Mouse (Mus musculus) midbrain, embryonic 10.5 days (tissue): ENCODE measurements around the gene Shc4. TPM values are rescaled to one million over a fixed set of nuclear protein-coding genes. Genes with fewer than 3 reads are reported as not detected.

ENCODE experiments used
- DNase-seq: peaks from one replicate; pipeline ENCODE4 v3.0.0-alpha.2; 2017; ENCODE audit warnings: low spot score
- H3K27ac ChIP-seq: fragments of 300-500 bp; sonication (generic); replicated peaks from 2 replicates; pipeline ENCODE4 v1.5.1; 2016; ENCODE audit warnings: mild to moderate bottlenecking
- H3K27me3 ChIP-seq: fragments of 300-500 bp; sonication (generic); 2 replicates; pipeline ENCODE4 v1.6.1; 2016; ENCODE audit warnings: low read depth, mild to moderate bottlenecking; ENCODE audit not compliant: poor library complexity, severe bottlenecking
- H3K36me3 ChIP-seq: fragments of 300-500 bp; sonication (generic); 2 replicates; pipeline ENCODE4 v1.6.1; 2016; ENCODE audit warnings: mild to moderate bottlenecking, moderate library complexity
- H3K4me1 ChIP-seq: fragments of 300-500 bp; sonication (generic); 2 replicates; pipeline ENCODE4 v1.6.1; 2016
- H3K4me3 ChIP-seq: fragments of 300-500 bp; sonication (generic); 2 replicates; pipeline ENCODE4 v1.5.1; 2016; ENCODE audit warnings: mild to moderate bottlenecking, moderate library complexity
- H3K9me3 ChIP-seq: fragments of 300-500 bp; sonication (generic); replicated peaks from 2 replicates; pipeline ENCODE4 v1.6.1; 2016; ENCODE audit warnings: mild to moderate bottlenecking
- WGBS: fragments of 180-500 bp; shearing (Covaris S2); methylation state at CpG from one replicate; pipeline ENCODE4 v1.1.7; 2016; 5-methylcytosine and 5-hydroxymethylcytosine counted together
- polyA plus RNA-seq: library from polyadenylated mRNA; unstranded; fragments of >200 nt; fragmentation: Nextera tagmentation; extraction: Ambion mirVana; gene quantifications from 2 replicates; pipeline ENCODE4 v1.2.1, GENCODE M21; 2016

Gene Shc4
- polyA plus RNA-seq, 1 experiment from 2014 or later = 1.3 TPM

DNA sequence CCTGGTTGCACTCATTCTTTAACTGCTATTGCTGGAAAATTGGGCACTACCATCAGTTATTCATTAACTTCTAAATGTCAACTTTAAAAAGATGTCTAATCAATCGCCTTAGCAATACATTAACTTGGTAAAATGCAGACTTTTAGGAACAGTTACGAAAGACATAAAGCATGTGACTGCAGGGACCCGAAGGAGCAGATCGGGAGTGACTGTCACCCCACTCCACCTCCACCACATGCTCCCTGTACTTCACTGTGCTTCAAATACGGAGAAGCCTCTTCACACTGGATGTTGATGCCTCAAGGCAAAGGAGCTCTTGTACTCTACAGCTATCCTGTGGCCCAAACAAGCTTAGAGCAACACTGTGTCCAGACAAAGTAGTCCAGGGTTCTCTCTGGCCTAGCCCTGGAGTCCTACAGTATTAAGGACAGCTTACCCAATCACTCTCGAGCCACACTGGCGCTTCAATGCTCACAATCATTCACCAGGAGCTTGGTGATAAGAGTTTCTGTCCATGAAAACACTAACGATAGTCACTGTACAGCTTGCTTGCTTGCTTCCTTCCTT lies 108.0 kb downstream of the Shc4 start:
- Histone ChIP-seq H3K4me1 (peaks cover 7% of the 10 kb centered on the region), H3K27ac (no peak overlapping the region), H3K27me3 (no peaks in the 10 kb centered on the region), H3K9me3 (no peaks in the 10 kb centered on the region), H3K36me3 (peaks cover 93% of the 10 kb centered on the region), H3K4me3 (no peak overlapping the region)
- DNase-seq = no peak
- whole genome bisulfite sequencing = 96% methylated on average over 8 of the region's 8 CpGs

GRCm38 (mm10) chr2:125615440-125615839 lies 108.5 kb downstream of the Shc4 start:
- H3K9me3 ChIP-seq = no peaks in the 10 kb centered on the region
- peaks cover 95% of the 10 kb centered on the region for H3K36me3 ChIP-seq
- peaks cover 4% of the 10 kb centered on the region for H3K4me1 ChIP-seq
- no peak overlapping the region for H3K4me3 ChIP-seq
- H3K27me3 ChIP-seq = no peaks in the 10 kb centered on the region
- WGBS = 95% methylated on average over 7 of the region's 7 CpGs
- no peak overlapping the region for H3K27ac ChIP-seq
- no peak for DNase-seq

DNA sequence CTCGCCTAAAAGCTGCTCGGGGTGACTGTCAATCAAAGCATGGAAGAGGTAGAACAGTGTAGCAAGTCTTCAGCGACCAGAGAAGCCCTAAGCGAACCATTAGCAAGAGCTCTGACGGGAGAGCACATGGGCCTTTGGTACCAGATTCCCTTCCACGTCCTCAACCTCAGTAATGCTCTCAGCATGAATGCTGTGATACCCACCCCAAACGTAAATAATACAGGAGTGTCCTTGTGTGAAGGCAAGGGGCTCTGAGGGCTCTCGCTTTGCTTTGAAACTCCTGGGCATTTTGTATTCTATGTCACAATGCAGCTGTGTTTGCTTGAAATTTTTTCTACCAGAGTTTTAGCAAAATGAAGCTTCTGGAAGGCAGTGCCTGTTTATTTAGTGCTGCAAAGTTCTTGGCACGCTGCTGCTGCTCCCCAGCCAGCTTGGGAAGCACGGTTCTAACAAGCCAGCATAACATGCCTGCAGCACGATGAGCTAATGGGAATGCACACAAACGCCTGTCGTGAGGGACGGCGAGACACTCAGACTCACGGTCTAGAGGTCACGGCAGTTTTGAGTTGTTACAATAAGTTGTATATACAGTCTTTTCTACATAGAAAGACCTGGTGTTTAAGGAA lies 117.6 kb downstream of the Shc4 start:
- H3K36me3 ChIP-seq = peaks cover 97% of the 10 kb centered on the region
- no peak overlapping the region for H3K4me3 ChIP-seq
- no peaks in the 10 kb centered on the region for H3K9me3 ChIP-seq
- WGBS = 86% methylated on average over 17 of the region's 17 CpGs
- no peak for DNase-seq
- no peaks in the 10 kb centered on the region for H3K27me3 ChIP-seq
- no peak overlapping the region for H3K27ac ChIP-seq
- no peaks in the 10 kb centered on the region for H3K4me1 ChIP-seq

DNA sequence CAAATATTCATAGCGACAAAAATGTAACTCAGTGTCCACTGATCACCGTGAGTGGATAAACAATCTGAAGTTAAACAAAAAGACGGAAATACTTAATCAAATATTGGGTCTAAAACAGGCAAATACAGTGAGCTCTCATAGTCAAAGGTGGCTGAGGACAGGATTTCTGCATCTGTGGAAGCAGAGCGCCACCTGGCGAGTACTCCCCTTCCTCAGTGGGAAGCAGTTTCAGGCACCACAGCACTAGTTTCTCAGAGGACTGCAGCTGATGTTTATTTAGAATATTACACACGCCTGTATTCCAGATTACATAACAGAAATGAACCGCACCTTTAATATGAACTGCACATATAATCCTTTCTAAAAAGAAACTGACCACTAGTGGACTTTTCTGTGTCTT lies 119.3 kb downstream of the Shc4 start:
- Histone ChIP-seq H3K4me3 (no peak overlapping the region), H3K4me1 (no peaks in the 10 kb centered on the region), H3K27me3 (no peaks in the 10 kb centered on the region), H3K36me3 (peaks cover 99% of the 10 kb centered on the region), H3K9me3 (no peaks in the 10 kb centered on the region), H3K27ac (no peak overlapping the region)
- peak; percentile 28 for DNase-seq
- 85% methylated on average over 7 of the region's 7 CpGs for WGBS

GRCm38 (mm10) chr2:125602970-125603369 lies 121.0 kb downstream of the Shc4 start:
- no peak for DNase-seq
- Histone ChIP-seq H3K9me3 (no peaks in the 10 kb centered on the region), H3K36me3 (peaks cover 99% of the 10 kb centered on the region), H3K4me3 (no peak overlapping the region), H3K27me3 (no peaks in the 10 kb centered on the region), H3K27ac (no peak overlapping the region), H3K4me1 (no peaks in the 10 kb centered on the region)
- 91% methylated on average over 3 of the region's 3 CpGs for WGBS

DNA sequence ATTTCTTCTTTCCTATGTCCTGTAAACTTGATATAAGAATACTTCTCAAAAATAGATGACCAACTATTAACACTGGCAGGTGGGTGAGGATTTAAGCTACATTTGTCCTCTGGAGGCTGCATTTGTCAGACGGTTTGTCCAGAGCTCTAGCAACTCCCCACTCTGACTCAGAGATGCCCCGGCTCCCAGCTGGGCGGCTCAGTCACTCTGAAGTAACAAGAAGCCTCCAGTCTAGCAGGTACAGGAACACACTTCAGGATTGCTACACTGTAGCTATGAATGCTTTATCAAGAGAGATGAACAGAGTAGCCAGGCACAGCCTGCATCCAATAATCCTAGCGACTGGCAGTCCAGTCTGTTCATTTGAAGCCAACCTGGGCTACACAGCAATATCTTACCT lies 125.0 kb downstream of the Shc4 start:
- WGBS = 79% methylated on average over 4 of the region's 4 CpGs
- Histone ChIP-seq H3K4me3 (no peak overlapping the region), H3K4me1 (no peaks in the 10 kb centered on the region), H3K27ac (no peak overlapping the region), H3K36me3 (peaks cover 98% of the 10 kb centered on the region), H3K27me3 (no peaks in the 10 kb centered on the region), H3K9me3 (no peaks in the 10 kb centered on the region)
- no peak for DNase-seq

DNA sequence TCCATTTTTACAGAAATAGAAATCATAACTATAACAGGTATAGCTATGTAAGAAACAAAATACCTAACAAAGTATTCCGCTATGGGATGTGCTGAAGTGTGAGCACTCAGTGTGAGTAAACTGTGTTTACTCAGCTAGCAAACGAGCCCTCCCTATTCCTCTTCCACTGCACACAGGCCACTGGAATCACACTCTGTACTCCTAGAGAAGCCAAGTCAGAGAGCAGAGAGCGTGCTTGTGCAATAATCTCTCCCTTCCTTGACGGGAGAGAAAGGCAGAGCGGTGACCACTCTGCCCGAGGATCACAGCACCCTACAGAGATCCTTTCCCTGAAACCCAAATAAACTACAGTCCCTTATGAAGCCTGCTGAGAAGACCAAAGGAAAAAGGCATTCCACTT lies 125.7 kb downstream of the Shc4 start:
- Histone ChIP-seq H3K27me3 (no peaks in the 10 kb centered on the region), H3K36me3 (peaks cover 98% of the 10 kb centered on the region)
- no peak for DNase-seq

GRCm38 (mm10) chr2:125594786-125595185 lies 129.2 kb downstream of the Shc4 start:
- Histone ChIP-seq H3K9me3 (no peaks in the 10 kb centered on the region), H3K4me3 (no peak overlapping the region), H3K36me3 (peaks cover 95% of the 10 kb centered on the region), H3K4me1 (no peaks in the 10 kb centered on the region), H3K27me3 (no peaks in the 10 kb centered on the region), H3K27ac (no peak overlapping the region)
- DNase-seq = no peak
- 80% methylated on average over 12 of the region's 12 CpGs for WGBS

More for the DNA sequence above, 125.7 kb downstream of the Shc4 start:
- H3K4me1 ChIP-seq = no peaks in the 10 kb centered on the region
- no peak overlapping the region for H3K27ac ChIP-seq
- H3K9me3 ChIP-seq = no peaks in the 10 kb centered on the region
- no peak overlapping the region for H3K4me3 ChIP-seq
- WGBS = 77% methylated on average over 6 of the region's 6 CpGs

- WGBS = 94% methylated on average over 6 of the region's 6 CpGs
- no peaks in the 10 kb centered on the region for H3K4me1 ChIP-seq
- H3K36me3 ChIP-seq = peaks cover 95% of the 10 kb centered on the region
- no peaks in the 10 kb centered on the region for H3K27me3 ChIP-seq
- no peak overlapping the region for H3K4me3 ChIP-seq
- H3K9me3 ChIP-seq = no peaks in the 10 kb centered on the region
- no peak overlapping the region for H3K27ac ChIP-seq
- no peak for DNase-seq
Observed at GRCm38 (mm10) chr2:125594072-125594471, 129.9 kb downstream of the Shc4 start.

DNA sequence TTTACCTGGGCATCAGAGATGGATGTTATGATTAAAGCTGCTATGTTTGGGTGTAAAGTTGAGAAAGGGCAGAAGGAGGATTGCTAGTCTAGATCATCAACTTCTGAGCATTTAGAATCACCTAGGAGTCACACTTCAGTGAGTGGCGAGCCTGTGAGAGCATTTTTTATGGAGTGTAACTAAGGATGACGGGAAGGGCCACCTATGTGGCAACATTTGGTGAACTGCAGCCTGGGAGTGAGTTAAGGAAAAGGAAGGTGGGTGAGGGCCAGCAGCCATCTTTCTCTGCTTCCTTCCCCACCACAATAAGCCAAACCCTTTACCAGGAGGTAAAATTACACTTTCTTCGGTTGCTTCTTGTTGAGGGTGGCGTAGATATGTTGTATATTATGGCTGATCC lies 132.1 kb downstream of the Shc4 start:
- Histone ChIP-seq H3K4me3 (no peak overlapping the region), H3K27ac (no peak overlapping the region), H3K9me3 (no peaks in the 10 kb centered on the region), H3K27me3 (no peaks in the 10 kb centered on the region), H3K4me1 (no peaks in the 10 kb centered on the region), H3K36me3 (peaks cover 97% of the 10 kb centered on the region)
- 92% methylated on average over 4 of the region's 4 CpGs for WGBS
- DNase-seq = no peak

- Histone ChIP-seq H3K4me1 (no peaks in the 10 kb centered on the region), H3K4me3 (no peak overlapping the region), H3K36me3 (peaks cover 97% of the 10 kb centered on the region), H3K27me3 (no peaks in the 10 kb centered on the region), H3K27ac (no peak overlapping the region), H3K9me3 (no peaks in the 10 kb centered on the region)
- 96% methylated on average over 12 of the region's 12 CpGs for WGBS
- DNase-seq = no peak
Observed at GRCm38 (mm10) chr2:125589287-125589686, 134.7 kb downstream of the Shc4 start.

DNA sequence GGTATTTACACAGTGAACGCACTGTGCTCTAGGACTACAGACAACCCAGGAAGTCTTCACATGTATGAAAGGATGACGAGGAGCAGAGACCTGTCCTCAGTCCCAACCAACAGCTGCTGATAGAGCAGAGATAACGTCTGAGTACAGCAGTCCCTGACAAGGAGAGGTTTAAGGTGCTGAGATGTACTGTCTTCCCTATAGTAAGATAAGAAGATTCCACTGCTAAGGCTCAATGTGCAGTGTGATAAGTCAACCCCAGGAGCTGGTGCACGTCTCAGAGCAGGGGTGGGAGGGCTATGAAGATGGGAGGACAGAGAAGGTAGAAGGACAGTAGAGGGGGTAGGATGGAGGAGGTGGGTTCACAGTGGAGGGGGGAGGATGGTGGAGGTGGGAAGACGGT lies 142.9 kb downstream of the Shc4 start:
- no peaks in the 10 kb centered on the region for H3K4me1 ChIP-seq
- H3K4me3 ChIP-seq = no peak overlapping the region
- no peaks in the 10 kb centered on the region for H3K27me3 ChIP-seq
- no peaks in the 10 kb centered on the region for H3K9me3 ChIP-seq
- 89% methylated on average over 5 of the region's 5 CpGs for WGBS
- no peak overlapping the region for H3K27ac ChIP-seq
- peaks cover 94% of the 10 kb centered on the region for H3K36me3 ChIP-seq
- no peak for DNase-seq

GRCm38 (mm10) chr2:125577670-125578069 lies 146.3 kb downstream of the Shc4 start:
- WGBS = 90% methylated on average over 4 of the region's 4 CpGs
- no peak for DNase-seq
- H3K36me3 ChIP-seq = peaks cover 95% of the 10 kb centered on the region

More at GRCm38 (mm10) chr2:125577670-125578069, 146.3 kb downstream of the Shc4 start:
- Histone ChIP-seq H3K4me3 (no peak overlapping the region), H3K4me1 (no peaks in the 10 kb centered on the region), H3K27me3 (no peaks in the 10 kb centered on the region), H3K27ac (no peak overlapping the region), H3K9me3 (no peaks in the 10 kb centered on the region)
